Mouse (Mus musculus) embryonic facial prominence, embryonic 14.5 days (tissue): ENCODE data around the gene Hnf4a. TPM values are rescaled to one million over a fixed set of nuclear protein-coding genes. Genes with fewer than 3 reads are reported as not detected.

Experiments
- ATAC-seq: fragments of 200-750 bp; cut with Nextera tagmentation; 2 replicates; pipeline ENCODE4 v1.8.0; 2017; ENCODE audit warnings: low read depth, moderate number of reproducible peaks, moderate TSS enrichment
- DNase-seq: peaks from one replicate; pipeline ENCODE4 v3.0.0-alpha.2; 2015; ENCODE audit warnings: low spot score
- H3K27ac ChIP-seq: fragments of 300-500 bp; sonication (generic); replicated peaks from 2 replicates; pipeline ENCODE4 v1.5.1; 2014; ENCODE audit warnings: low read depth, mild to moderate bottlenecking, low read length, moderate library complexity
- H3K27me3 ChIP-seq: fragments of 300-500 bp; sonication (generic); replicated peaks from 2 replicates; pipeline ENCODE4 v1.6.1; 2014; ENCODE audit warnings: low read length; ENCODE audit not compliant: control insufficient read depth, insufficient read depth
- H3K36me3 ChIP-seq: fragments of 300-500 bp; sonication (generic); 2 replicates; pipeline ENCODE4 v1.6.1; 2014; ENCODE audit warnings: low read length, mixed read lengths; ENCODE audit not compliant: control insufficient read depth, insufficient read depth
- H3K4me1 ChIP-seq: fragments of 300-500 bp; sonication (generic); 2 replicates; pipeline ENCODE4 v1.6.1; 2014; ENCODE audit warnings: antibody characterized with exemption, low read length; ENCODE audit not compliant: control insufficient read depth, insufficient read depth
- H3K4me2 ChIP-seq: fragments of 300-500 bp; sonication (generic); 2 replicates; pipeline ENCODE4 v1.6.1; 2014; ENCODE audit warnings: low read depth, mild to moderate bottlenecking, low read length, moderate library complexity, mixed read lengths
- H3K4me3 ChIP-seq: fragments of 300-500 bp; sonication (generic); 2 replicates; pipeline ENCODE4 v1.5.1; 2014; ENCODE audit warnings: low read depth, mild to moderate bottlenecking, low read length
- H3K9ac ChIP-seq: fragments of 300-500 bp; sonication (generic); 2 replicates; pipeline ENCODE4 v1.6.1; 2014; ENCODE audit warnings: low read depth, mild to moderate bottlenecking, low read length, moderate library complexity, mixed read lengths
- H3K9me3 ChIP-seq: fragments of 300-500 bp; sonication (generic); 2 replicates; pipeline ENCODE4 v1.6.1; 2016; ENCODE audit warnings: low read length; ENCODE audit not compliant: control insufficient read depth
- WGBS: fragments of 180-500 bp; shearing (Covaris S2); extraction: QIAGEN DNeasy Blood & Tissue Kit; methylation state at CpG from one replicate; pipeline ENCODE4 v1.1.7; 2014; 5-methylcytosine and 5-hydroxymethylcytosine counted together
- polyA plus RNA-seq: library from polyadenylated mRNA; unstranded; fragments of >200 nt; fragmentation: Nextera tagmentation; extraction: Ambion mirVana; gene quantifications from 2 replicates; pipeline ENCODE4 v1.2.1, GENCODE M21; 2014

Gene Hnf4a
- polyA plus RNA-seq, 1 experiment from 2014 or later: not detected

DNA sequence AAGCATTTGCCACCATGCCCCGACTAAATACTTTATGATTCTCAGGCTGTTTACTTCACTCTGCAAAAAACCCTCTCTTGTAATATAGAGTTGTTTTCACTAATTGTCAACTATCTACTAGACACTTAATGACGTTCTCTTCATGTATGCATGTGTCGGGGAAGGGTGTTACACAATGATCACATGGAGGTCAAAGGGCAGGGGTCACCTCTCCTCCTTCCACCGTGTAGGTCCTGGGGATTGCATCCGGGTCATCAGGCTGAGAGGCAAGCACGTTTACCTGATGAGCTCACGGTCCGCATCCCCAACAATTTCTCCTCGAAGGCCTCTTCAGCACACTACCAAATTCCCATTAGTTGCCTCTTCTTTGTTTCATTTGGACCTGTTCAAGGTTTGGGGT, 26.6 kb downstream of the Hnf4a start:
- DNase-seq: no peak
- ATAC-seq: no peak

DNA sequence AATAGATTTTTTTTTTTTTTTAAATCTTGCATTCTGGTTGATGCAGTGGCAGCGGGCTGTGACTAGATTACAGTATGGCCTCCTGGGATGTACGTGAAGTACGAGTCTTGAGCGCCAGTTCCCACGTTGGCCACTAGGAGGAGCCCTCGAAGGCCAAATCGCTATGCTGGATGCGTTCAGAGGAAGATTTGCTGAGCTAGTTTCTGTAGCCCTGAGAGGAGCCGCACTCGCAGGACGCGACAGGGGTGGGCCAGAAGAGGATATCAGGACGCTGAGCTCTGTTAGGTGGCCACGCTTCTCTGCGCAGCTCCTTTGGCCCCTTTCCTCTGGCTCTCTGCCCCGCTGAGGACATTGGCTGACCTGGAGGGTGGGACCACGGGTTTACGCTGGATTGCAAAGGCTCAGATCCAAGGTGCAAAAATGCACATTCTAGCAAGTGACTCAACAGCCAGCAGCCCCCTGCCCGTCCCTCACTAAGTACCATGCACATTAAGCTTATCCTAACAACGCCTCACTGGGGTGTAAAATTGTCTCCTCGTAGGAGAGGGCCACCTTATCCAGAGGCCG, 28.4 kb downstream of the Hnf4a start:
- peak overlapping the region; percentile 47 for H3K4me2 ChIP-seq
- no peak overlapping the region for H3K9ac ChIP-seq
- H3K4me3 ChIP-seq: peak overlapping the region; percentile 19
- H3K9me3 ChIP-seq: no peaks in the 10 kb centered on the region
- no peaks in the 10 kb centered on the region; the same call in 1 of the 2 replicates for H3K27me3 ChIP-seq
- H3K36me3 ChIP-seq: no peaks in the 10 kb centered on the region
- H3K27ac ChIP-seq: no peak overlapping the region
- DNase-seq (peak; percentile 89), ATAC-seq (peak; percentile 84)
- H3K4me1 ChIP-seq: no peaks in the 10 kb centered on the region
- 12% methylated on average over 22 of the region's 22 CpGs for WGBS

More for the DNA sequence above, 26.6 kb downstream of the Hnf4a start:
- no peak overlapping the region for H3K27ac ChIP-seq
- no peaks in the 10 kb centered on the region for H3K9me3 ChIP-seq
- H3K9ac ChIP-seq: no peak overlapping the region
- no peaks in the 10 kb centered on the region for H3K4me1 ChIP-seq
- no peak overlapping the region for H3K4me3 ChIP-seq
- 84% methylated on average over 9 of the region's 9 CpGs for WGBS
- no peaks in the 10 kb centered on the region for H3K36me3 ChIP-seq
- H3K4me2 ChIP-seq: no peak overlapping the region
- H3K27me3 ChIP-seq: no peaks in the 10 kb centered on the region; the same call in 1 of the 2 replicates

- H3K27me3 ChIP-seq: no peaks in the 10 kb centered on the region; the same call in 1 of the 2 replicates
- no peak overlapping the region for H3K4me2 ChIP-seq
- DNase-seq (no peak), ATAC-seq (no peak)
- no peaks in the 10 kb centered on the region for H3K4me1 ChIP-seq
- H3K9me3 ChIP-seq: no peaks in the 10 kb centered on the region
- H3K4me3 ChIP-seq: no peak overlapping the region
- no peak overlapping the region for H3K27ac ChIP-seq
- 80% methylated on average over 5 of the region's 5 CpGs for WGBS
- H3K9ac ChIP-seq: no peak overlapping the region
- no peaks in the 10 kb centered on the region for H3K36me3 ChIP-seq
These were observed 30.8 kb downstream of the Hnf4a start for GRCm38 (mm10) chr2:163537443-163537842.

DNA sequence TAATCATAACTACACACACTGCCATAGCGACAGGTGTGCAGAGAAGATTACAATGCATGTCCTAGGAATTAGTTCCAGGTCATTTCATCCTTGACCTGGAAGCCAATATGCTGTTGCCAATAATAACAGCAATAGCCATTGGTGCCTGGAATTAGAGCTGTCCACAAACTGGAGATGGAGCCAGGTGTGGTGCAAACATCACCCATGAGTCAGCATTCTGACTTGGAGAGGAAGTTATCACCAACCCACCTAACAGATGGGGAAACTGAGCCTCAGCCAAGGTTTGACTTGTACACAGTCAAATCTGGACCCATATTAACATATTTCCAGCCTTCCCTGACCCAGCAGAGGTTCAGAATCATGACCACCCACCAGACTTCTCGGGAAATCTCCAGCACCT, 31.8 kb downstream of the Hnf4a start:
- 78% methylated on average over 2 of the region's 2 CpGs for WGBS

GRCm38 (mm10) chr2:163539321-163540040, 32.9 kb downstream of the Hnf4a start:
- 68% methylated on average over 13 of the region's 13 CpGs for WGBS
- H3K36me3 ChIP-seq: no peaks in the 10 kb centered on the region

More for the DNA sequence above, 31.8 kb downstream of the Hnf4a start:
- DNase-seq (no peak), ATAC-seq (no peak)
- Histone ChIP-seq H3K9ac (no peak overlapping the region), H3K4me1 (no peaks in the 10 kb centered on the region), H3K27ac (no peak overlapping the region), H3K36me3 (no peaks in the 10 kb centered on the region), H3K4me2 (no peak overlapping the region), H3K9me3 (no peaks in the 10 kb centered on the region), H3K27me3 (no peaks in the 10 kb centered on the region), H3K4me3 (no peak overlapping the region)

DNA sequence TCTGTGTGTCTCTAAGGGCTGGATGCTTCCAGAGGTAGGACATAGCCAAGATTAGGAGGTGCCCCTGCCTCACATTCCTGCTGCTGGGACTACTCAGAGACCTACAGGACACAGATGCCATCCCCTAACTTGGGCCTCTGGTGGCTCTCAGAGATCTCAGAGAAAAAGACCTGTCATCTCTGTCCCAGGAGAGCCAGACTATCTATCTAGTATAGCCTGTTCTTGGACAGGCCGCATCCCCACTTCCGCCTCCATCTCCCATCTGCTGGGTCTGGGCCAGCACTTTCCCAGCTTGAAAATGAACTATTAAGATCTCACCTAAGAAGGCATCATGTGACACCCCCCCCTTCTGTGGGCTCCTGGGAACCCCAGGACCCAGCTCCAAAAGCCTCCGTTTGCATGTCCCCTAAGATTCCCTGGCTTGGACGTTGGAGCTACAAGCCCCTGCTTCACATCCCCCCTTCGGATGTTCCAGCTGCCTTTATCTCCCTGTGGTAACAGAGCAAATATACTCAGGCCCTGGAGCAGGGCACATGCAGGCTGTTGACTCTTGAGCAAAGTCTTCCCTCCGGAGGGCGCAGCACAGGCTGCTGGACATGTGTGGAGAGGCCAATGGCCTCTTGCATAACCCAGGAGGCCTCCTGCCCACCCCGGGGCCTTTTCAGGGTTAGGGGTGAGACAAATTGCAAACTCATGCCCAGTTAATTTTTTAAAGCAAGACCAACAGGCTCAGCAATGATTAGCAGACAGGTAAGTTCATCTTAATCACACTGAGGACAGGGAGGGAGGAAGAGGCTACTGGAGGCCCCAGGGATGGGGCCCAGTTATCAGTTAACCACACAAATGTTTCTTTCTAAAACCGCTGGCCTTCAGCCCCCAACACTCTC, 33.9 kb downstream of the Hnf4a start:
- no peak overlapping the region for H3K9ac ChIP-seq
- no peak for DNase-seq
- no peak for ATAC-seq
- WGBS: 76% methylated on average over 9 of the region's 9 CpGs
- no peak overlapping the region for H3K4me3 ChIP-seq
- no peaks in the 10 kb centered on the region for H3K36me3 ChIP-seq
- H3K9me3 ChIP-seq: no peaks in the 10 kb centered on the region
- no peaks in the 10 kb centered on the region for H3K4me1 ChIP-seq
- H3K4me2 ChIP-seq: no peak overlapping the region
- H3K27ac ChIP-seq: no peak overlapping the region
- no peaks in the 10 kb centered on the region for H3K27me3 ChIP-seq

More at GRCm38 (mm10) chr2:163539321-163540040, 32.9 kb downstream of the Hnf4a start:
- Histone ChIP-seq H3K4me2 (no peak overlapping the region), H3K4me1 (no peaks in the 10 kb centered on the region), H3K9ac (no peak overlapping the region), H3K4me3 (no peak overlapping the region), H3K9me3 (no peaks in the 10 kb centered on the region), H3K27me3 (no peaks in the 10 kb centered on the region), H3K27ac (no peak overlapping the region)
- DNase-seq: no peak
- ATAC-seq: no peak

DNA sequence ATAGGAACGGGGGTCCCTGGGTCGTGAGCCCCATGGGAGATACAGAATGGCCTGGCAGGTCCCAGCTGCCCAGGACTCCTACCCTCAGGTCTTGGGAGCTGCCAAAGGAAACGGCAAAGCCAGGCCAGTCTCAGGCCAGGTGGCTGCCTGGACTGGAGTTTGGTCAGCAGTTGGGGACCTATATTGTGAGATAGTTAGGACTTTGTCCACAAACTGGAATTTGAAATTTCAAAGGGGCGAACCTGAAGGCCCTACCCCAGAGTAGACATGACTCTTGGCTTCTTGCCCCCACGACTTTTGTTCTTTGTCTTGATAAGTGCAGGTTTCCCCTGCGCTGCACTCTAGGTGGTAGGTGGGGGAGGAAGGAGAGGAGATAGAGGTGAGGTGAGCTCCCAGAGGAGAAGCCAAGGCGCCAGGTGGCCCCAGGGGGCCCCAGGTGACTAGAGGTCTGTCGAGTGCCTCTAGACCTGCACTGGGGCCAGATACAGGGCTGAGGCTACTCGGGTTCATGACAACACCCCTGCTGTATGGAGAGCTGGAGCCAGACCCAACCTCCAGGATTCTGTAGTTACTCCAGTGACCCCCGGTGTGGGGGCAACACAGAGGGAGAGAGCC, 35.1 kb downstream of the Hnf4a start:
- 74% methylated on average over 10 of the region's 10 CpGs for WGBS
- no peak overlapping the region for H3K27ac ChIP-seq
- H3K9me3 ChIP-seq: no peaks in the 10 kb centered on the region
- no peak overlapping the region for H3K9ac ChIP-seq
- no peaks in the 10 kb centered on the region for H3K4me1 ChIP-seq
- no peak for ATAC-seq
- no peak overlapping the region for H3K4me3 ChIP-seq
- H3K4me2 ChIP-seq: no peak overlapping the region
- H3K36me3 ChIP-seq: no peaks in the 10 kb centered on the region
- H3K27me3 ChIP-seq: no peaks in the 10 kb centered on the region
- DNase-seq: no peak

DNA sequence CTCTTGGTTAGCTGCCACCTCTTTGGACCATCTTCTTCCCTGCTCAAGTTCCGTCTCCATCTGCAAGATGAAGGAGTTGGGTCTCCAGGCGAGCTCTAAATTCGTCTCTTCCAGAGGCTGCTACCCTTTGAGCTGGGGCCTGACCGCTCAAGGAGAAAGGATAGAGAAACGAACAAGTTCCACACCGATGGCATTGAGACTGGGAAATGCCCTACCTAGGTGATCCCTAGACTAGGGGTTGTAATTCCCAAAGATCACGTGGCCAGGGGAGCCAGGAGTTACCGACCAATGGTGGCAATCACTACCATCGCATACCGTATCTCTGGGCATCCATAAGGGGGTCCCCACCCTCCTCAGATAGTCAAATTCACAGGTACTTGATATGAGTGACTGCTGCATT, 36.1 kb downstream of the Hnf4a start:
- no peak overlapping the region for H3K9ac ChIP-seq
- no peak overlapping the region for H3K4me3 ChIP-seq
- no peaks in the 10 kb centered on the region for H3K36me3 ChIP-seq
- WGBS: 84% methylated on average over 10 of the region's 10 CpGs
- no peaks in the 10 kb centered on the region for H3K9me3 ChIP-seq
- no peak overlapping the region for H3K27ac ChIP-seq
- DNase-seq: no peak
- no peak overlapping the region for H3K4me2 ChIP-seq
- ATAC-seq: no peak
- H3K27me3 ChIP-seq: no peaks in the 10 kb centered on the region
- H3K4me1 ChIP-seq: no peaks in the 10 kb centered on the region
